8 mouse cellular contexts compared by ENCODE assay signal in genomic region chr8:77535026-77535595, GRCm38 (mm10). TPM values are rescaled to one million over a fixed set of nuclear protein-coding genes. Genes with fewer than 3 reads are reported as not detected.
DNase-seq lines count a peak whose midpoint lies in the region; ATAC-seq and TF ChIP-seq lines count a peak whose summit lies in the region.

No protein-coding gene starts in this region.

- H3K4me2 ChIP-seq in heart, embryonic 16.5 days (ENCODE audit: low read depth, low read length): no peak overlapping the region
- no peak overlapping the region for H3K4me2 ChIP-seq in heart, embryonic 12.5 days
- no peak overlapping the region for H3K4me2 ChIP-seq in hindbrain, embryonic 11.5 days (replicated peaks; ENCODE audit: low read depth, low read length)

- TF ChIP-seq CTCF in cortical plate, adult 2 months (IDR thresholded peaks at IDR 0.05; ENCODE audit: extremely low read depth, insufficient read depth, low read length): peak; percentile 66
- TF ChIP-seq CTCF in thymus, adult 2 months (IDR thresholded peaks at IDR 0.05; ENCODE audit: borderline replicate concordance, control insufficient read depth, extremely low read depth, insufficient read depth, low read length, poor library complexity): no peak

- H3K4me3 ChIP-seq in heart, embryonic 16.5 days (ENCODE audit: low read length): no peak overlapping the region
- H3K4me3 ChIP-seq in heart, embryonic 12.5 days: no peak overlapping the region
- H3K4me3 ChIP-seq in cortical plate, adult 2 months (ENCODE audit: insufficient read depth, low read length): no peak overlapping the region
- no peak overlapping the region for H3K4me3 ChIP-seq in hindbrain, embryonic 11.5 days (ENCODE audit: low read depth, low read length)
- peak overlapping the region; percentile 38 for H3K4me3 ChIP-seq in megakaryocyte, embryonic 14.5 days (replicated peaks)
- no peak overlapping the region for H3K4me3 ChIP-seq in thymus, adult 2 months (ENCODE audit: control insufficient read depth, insufficient read depth, low read length)

- peak; percentile 52 for ATAC-seq in heart, embryonic 16.5 days (replicated peaks; ENCODE audit: extremely low read depth, insufficient read depth, low FRiP score)
- ATAC-seq in heart, embryonic 12.5 days (ENCODE audit: insufficient number of reproducible peaks, low FRiP score): no peak
- peak; percentile 85 for ATAC-seq in activated CD4-positive, CD25-positive, alpha-beta regulatory T cell, adult 4 months
- ATAC-seq in hindbrain, embryonic 11.5 days (ENCODE audit: low FRiP score): peak; percentile 65; the same call in 1 of the 2 replicates

- no peaks in the 10 kb centered on the region for H3K9me3 ChIP-seq in heart, embryonic 16.5 days (replicated peaks; ENCODE audit: control insufficient read depth, low read length)
- H3K9me3 ChIP-seq in heart, embryonic 12.5 days (replicated peaks): no peaks in the 10 kb centered on the region
- H3K9me3 ChIP-seq in hindbrain, embryonic 11.5 days (ENCODE audit: control insufficient read depth, low read length): no peaks in the 10 kb centered on the region
- no peaks in the 10 kb centered on the region for H3K9me3 ChIP-seq in megakaryocyte, embryonic 14.5 days

- H3K36me3 ChIP-seq in heart, embryonic 16.5 days (ENCODE audit: control insufficient read depth, insufficient read depth): no peaks in the 10 kb centered on the region
- H3K36me3 ChIP-seq in heart, embryonic 12.5 days: no peaks in the 10 kb centered on the region
- H3K36me3 ChIP-seq in hindbrain, embryonic 11.5 days (ENCODE audit: control insufficient read depth, insufficient read depth, low read length): no peaks in the 10 kb centered on the region
- H3K36me3 ChIP-seq in megakaryocyte, embryonic 14.5 days (replicated peaks; ENCODE audit: low read length): no peaks in the 10 kb centered on the region
- H3K36me3 ChIP-seq in thymus, adult 2 months (ENCODE audit: control insufficient read depth, insufficient read depth, low read length): no peaks in the 10 kb centered on the region

- no peak overlapping the region for H3K9ac ChIP-seq in heart, embryonic 16.5 days (ENCODE audit: low read length)
- H3K9ac ChIP-seq in heart, embryonic 12.5 days: no peak overlapping the region
- no peak overlapping the region for H3K9ac ChIP-seq in hindbrain, embryonic 11.5 days (ENCODE audit: low read depth, low read length)

- no peak overlapping the region for H3K27ac ChIP-seq in heart, embryonic 16.5 days (ENCODE audit: low read length)
- H3K27ac ChIP-seq in heart, embryonic 12.5 days (ENCODE audit: poor library complexity, severe bottlenecking): no peak overlapping the region
- no peak overlapping the region for H3K27ac ChIP-seq in cortical plate, adult 2 months (ENCODE audit: insufficient read depth, low read length)
- no peak overlapping the region for H3K27ac ChIP-seq in hindbrain, embryonic 11.5 days (ENCODE audit: low read depth, low read length)
- no peak overlapping the region for H3K27ac ChIP-seq in thymus, adult 2 months (ENCODE audit: control insufficient read depth, insufficient read depth, low read length)

- H3K4me1 ChIP-seq in heart, embryonic 16.5 days (ENCODE audit: control insufficient read depth, insufficient read depth, low read length): no peaks in the 10 kb centered on the region
- no peaks in the 10 kb centered on the region for H3K4me1 ChIP-seq in heart, embryonic 12.5 days (replicated peaks)
- no peaks in the 10 kb centered on the region for H3K4me1 ChIP-seq in cortical plate, adult 2 months (ENCODE audit: control insufficient read depth, insufficient read depth, low read length)
- no peaks in the 10 kb centered on the region for H3K4me1 ChIP-seq in hindbrain, embryonic 11.5 days (replicated peaks; ENCODE audit: control insufficient read depth, insufficient read depth, low read length)
- H3K4me1 ChIP-seq in megakaryocyte, embryonic 14.5 days: peaks cover 33% of the 10 kb centered on the region
- peaks cover 7% of the 10 kb centered on the region for H3K4me1 ChIP-seq in thymus, adult 2 months (replicated peaks; ENCODE audit: control insufficient read depth, insufficient read depth, low read length)

- no peak for TF ChIP-seq POLR2A in cortical plate, adult 2 months (IDR thresholded peaks at IDR 0.05; ENCODE audit: extremely low read depth, insufficient read depth, low read length)
- no peak for TF ChIP-seq POLR2A in thymus, adult 2 months (IDR thresholded peaks at IDR 0.05; ENCODE audit: control insufficient read depth, extremely low read depth, insufficient read depth, low read length, poor library complexity)

- no peaks in the 10 kb centered on the region for H3K27me3 ChIP-seq in heart, embryonic 16.5 days (ENCODE audit: control insufficient read depth, insufficient read depth, low read length)
- no peaks in the 10 kb centered on the region for H3K27me3 ChIP-seq in heart, embryonic 12.5 days (replicated peaks)
- H3K27me3 ChIP-seq in hindbrain, embryonic 11.5 days (ENCODE audit: control insufficient read depth, insufficient read depth, low read length): no peaks in the 10 kb centered on the region
- no peaks in the 10 kb centered on the region for H3K27me3 ChIP-seq in megakaryocyte, embryonic 14.5 days (replicated peaks)
- H3K27me3 ChIP-seq in thymus, adult 2 months (ENCODE audit: control insufficient read depth, insufficient read depth, low read length): no peaks in the 10 kb centered on the region

- WGBS in heart, embryonic 16.5 days: 74% methylated on average over 5 of the region's 5 CpGs
- WGBS in heart, embryonic 12.5 days: 78% methylated on average over 5 of the region's 5 CpGs
- WGBS in hindbrain, embryonic 11.5 days: 87% methylated on average over 5 of the region's 5 CpGs
- WGBS in thymus, adult 2 months: 89% methylated on average over 5 of the region's 5 CpGs

- DNase-seq in hindbrain, embryonic 11.5 days (ENCODE audit: low spot score): peak; percentile 47
- peak; percentile 26 for DNase-seq in layer of hippocampus, adult 9-11 months
- peak; percentile 61 for DNase-seq in thymus, adult 2 months

RNA-seq across cellular contexts. Expression of gene Prmt9, which starts 14.1 kb away (rescaled TPM):
- polyA plus RNA-seq in heart, embryonic 16.5 days (2015; fragmentation: Nextera tagmentation; extraction: Ambion mirVana): 15.3 and 15.7 TPM in 2 replicates
- 14.4 and 14.6 TPM in 2 replicates for polyA plus RNA-seq in heart, embryonic 12.5 days (2016; fragmentation: Nextera tagmentation; extraction: Ambion mirVana)
- polyA plus RNA-seq in activated CD4-positive, CD25-positive, alpha-beta regulatory T cell, adult 4 months (2017; shearing (Covaris generic)): 10 to 100 TPM; 11.5 to 15.7 TPM
- 19.4 and 19.5 TPM in 2 replicates for polyA plus RNA-seq in cortical plate, adult 2 months (2012; rRNA removed)
- polyA plus RNA-seq in hindbrain, embryonic 11.5 days (2014; fragmentation: Nextera tagmentation; extraction: Ambion mirVana): 22.7 and 24.3 TPM in 2 replicates
- polyA plus RNA-seq in megakaryocyte, embryonic 14.5 days (2012; ENCODE audit: insufficient read depth, low replicate concordance): 1.0 and 1.4 TPM in 2 replicates
- polyA plus RNA-seq in thymus, adult 2 months (2012; rRNA removed): 15.3 and 15.5 TPM in 2 replicates

RNA-seq across cellular contexts. Expression of gene Arhgap10, which starts 17.4 kb away (rescaled TPM):
- polyA plus RNA-seq in heart, embryonic 16.5 days (2015; fragmentation: Nextera tagmentation; extraction: Ambion mirVana): 29.7 and 33.9 TPM in 2 replicates
- polyA plus RNA-seq in heart, embryonic 12.5 days (2016; fragmentation: Nextera tagmentation; extraction: Ambion mirVana): 23.8 and 25.3 TPM in 2 replicates
- polyA plus RNA-seq in activated CD4-positive, CD25-positive, alpha-beta regulatory T cell, adult 4 months (2017; shearing (Covaris generic)): 1 to 10 TPM; 2.1 to 2.9 TPM
- polyA plus RNA-seq in cortical plate, adult 2 months (2012; rRNA removed): 22.2 and 22.4 TPM in 2 replicates
- polyA plus RNA-seq in hindbrain, embryonic 11.5 days (2014; fragmentation: Nextera tagmentation; extraction: Ambion mirVana): 13.6 and 15.4 TPM in 2 replicates
- 88.6 and 107 TPM in 2 replicates for polyA plus RNA-seq in megakaryocyte, embryonic 14.5 days (2012; ENCODE audit: insufficient read depth, low replicate concordance)
- polyA plus RNA-seq in thymus, adult 2 months (2012; rRNA removed): 12.9 and 13.2 TPM in 2 replicates
